Mouse (Mus musculus): ENCODE data around the gene 4922502D21Rik.
"Not testable (repeated sequence)": the region's sequence is repeated elsewhere in the genome, so short reads cannot be mapped to it uniquely, and the experiment has no call there.

Gene 4922502D21Rik

GRCm38 (mm10) chr6:129331610-129332009 lies at the start of gene 4922502D21Rik:
4922502D21Rik (minus strand) TSS chr6:129331796.
- no peak for DNase-seq (ENCODE audit: low read depth)

- DNase-seq (ENCODE audit: low read depth): no peak
Measured at GRCm38 (mm10) chr6:129380454-129380853, 48.9 kb upstream of the 4922502D21Rik start.

GRCm38 (mm10) chr6:129374937-129375471 lies 43.4 kb upstream of the 4922502D21Rik start:
- DNase-seq (ENCODE audit: low read depth): no peak

DNA sequence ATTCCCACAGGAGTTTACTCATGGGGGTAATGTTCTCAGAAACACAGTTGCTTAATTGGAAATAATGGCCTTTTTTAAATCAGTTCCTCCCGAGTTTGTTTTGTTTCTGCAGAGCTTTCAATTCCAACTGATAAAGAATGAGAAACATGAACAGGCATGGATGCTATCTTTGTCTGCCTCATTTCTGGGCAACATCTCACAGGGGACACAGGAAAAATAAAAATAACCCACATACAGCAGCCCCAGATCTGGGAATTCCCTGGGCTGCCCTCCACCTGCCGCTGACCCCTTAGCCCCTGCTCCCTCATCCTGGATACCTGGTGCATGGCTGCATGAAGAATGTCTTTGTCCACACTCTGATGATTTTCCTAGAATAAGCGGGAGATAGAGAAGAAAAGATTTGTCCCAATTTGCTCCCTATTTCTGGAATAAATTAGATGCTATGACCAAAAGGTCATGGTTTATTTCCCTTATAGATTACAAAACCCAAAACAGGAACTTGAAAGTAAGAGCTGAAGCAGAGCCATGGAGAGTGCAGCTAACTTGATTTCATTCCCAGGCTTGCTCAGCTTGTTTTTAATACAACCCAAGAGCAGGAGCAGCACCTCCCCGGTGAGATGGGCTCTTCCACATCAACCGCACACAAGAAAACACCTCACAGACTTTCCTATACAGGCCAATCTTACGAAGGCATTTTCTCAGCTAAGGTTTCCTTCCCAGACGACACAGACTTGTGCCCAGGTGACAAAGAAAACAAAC lies 38.0 kb upstream of the 4922502D21Rik start:
- no peak for DNase-seq (ENCODE audit: low read depth)

DNA sequence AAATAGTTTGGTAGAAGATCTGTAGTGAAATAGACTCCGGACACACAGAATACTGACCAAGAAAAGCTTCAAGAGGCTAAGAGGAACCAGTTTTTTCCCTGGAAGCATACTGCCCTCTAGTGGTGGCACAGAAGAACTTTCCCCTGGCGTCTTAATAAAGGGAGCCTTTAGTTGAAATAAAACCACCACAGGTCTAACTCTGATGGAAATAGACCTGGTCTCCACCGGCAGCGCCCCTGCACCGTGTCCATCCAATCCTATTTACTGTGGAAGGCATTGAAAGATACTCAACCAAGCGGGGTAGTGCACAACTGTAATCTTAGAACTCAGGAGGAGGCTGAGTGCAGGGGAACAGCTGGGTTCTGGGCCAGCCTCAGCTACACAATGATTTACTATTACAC lies 34.4 kb upstream of the 4922502D21Rik start:
- DNase-seq (ENCODE audit: low read depth): peak; percentile 31

DNA sequence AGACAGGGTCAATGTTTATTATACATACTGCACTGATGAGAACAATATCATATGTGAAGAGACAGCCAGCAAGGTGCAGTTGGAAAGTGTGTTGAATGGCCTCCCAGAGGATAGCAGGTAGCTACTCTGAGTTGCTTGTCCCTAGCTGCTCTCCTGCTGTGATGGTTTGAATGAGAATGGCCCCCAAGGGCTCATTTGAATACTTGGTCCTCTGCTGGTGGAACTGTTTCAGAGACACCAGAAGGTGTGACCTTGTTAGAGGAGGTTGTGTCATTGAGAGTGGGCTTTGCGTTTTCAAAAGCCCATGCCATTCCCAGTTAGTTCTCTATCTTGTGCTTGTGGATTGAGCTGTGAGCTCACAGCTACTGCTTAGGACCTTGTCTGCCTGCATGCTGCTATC lies 32.3 kb upstream of the 4922502D21Rik start:
- no peak for DNase-seq (ENCODE audit: low read depth)

GRCm38 (mm10) chr6:129359515-129359914 lies 27.9 kb upstream of the 4922502D21Rik start:
- no peak for DNase-seq (ENCODE audit: low read depth)

GRCm38 (mm10) chr6:129356430-129356829 lies 24.8 kb upstream of the 4922502D21Rik start:
- no peak for DNase-seq (ENCODE audit: low read depth)

DNA sequence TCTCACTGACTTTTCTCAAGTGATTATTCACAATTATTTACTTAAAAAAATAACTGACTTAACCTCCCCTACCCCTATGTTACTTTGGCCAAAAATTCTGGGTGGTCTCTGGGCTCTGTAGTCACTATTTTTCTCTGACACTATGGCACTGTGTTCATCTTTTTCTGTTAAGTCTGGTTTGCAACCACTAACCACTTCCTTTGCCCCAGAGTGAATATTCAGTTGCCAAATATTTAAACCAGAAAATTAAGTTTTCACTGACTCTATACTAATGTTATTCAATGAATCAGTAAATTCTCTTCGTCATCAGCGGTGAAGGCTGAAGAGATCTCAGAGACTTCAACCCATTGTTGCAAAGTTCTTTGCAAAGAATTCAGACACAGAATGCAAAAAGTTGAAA lies 24.2 kb upstream of the 4922502D21Rik start:
- DNase-seq (ENCODE audit: low read depth): no peak

DNA sequence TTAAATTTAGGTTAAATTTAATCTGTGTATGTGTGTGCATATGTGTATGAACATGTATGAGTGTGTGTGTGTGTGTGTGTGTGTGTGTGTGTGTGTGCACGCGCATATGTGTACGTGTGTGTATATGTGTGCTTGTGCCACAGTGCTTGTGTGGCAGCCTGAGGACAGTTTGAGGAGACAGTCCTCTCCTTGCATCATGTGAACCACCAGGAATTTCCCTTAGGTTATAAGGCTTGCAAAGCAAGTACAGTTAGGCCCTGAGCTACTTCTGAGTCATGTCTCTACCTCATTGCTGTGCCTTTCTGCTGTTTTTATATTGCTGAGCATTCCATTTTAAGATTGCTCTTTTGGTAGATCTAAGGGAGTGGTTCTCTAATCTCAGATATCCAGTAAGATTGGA lies 19.5 kb upstream of the 4922502D21Rik start:
- no peak for DNase-seq (ENCODE audit: low read depth)

GRCm38 (mm10) chr6:129349524-129350352 lies 18.1 kb upstream of the 4922502D21Rik start:
- DNase-seq (ENCODE audit: low read depth): no peak

DNA sequence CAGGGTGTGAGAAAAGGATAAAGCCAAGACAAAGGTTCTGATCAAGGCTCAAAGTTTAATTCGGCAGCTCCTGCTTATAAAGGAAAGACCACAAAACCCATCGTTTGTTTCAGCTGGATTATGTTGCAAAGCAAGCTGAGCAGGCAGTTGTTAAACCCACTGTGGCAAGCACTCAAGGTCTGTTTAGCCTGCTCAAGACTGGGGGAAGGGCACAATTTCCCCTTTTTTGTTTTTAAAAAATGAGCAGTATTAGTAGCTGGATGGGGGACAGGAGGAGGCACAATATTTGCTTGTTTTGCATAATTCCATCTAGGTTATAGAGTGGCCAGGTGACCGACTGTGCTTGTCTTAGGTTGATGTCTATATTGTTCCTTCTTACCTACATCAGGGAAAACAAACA lies 12.8 kb upstream of the 4922502D21Rik start:
- DNase-seq (ENCODE audit: low read depth): no peak

- not testable (repeated sequence) for DNase-seq (ENCODE audit: low read depth)
Measured at GRCm38 (mm10) chr6:129342391-129342790, 10.8 kb upstream of the 4922502D21Rik start, which contains the start of gene Clec12a. Clec12a (plus strand) TSS chr6:129342691.

DNA sequence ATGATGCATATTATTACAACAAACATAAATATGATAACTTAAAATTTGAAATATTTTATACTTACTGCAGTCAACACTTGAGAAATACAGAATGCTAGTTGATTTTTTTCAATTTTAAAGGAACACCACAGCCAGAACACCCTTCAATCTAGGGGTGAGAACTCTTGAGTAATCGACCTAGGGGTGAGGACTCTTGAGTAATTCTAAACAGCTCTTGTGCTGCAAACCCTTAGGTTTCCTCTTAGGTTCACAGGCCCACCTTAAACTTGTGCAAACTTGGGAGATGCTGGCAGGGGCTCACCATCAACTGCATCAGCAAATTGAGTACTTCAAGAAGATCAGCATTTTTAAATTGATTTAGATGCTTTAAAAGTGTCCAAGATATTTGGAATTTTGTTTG lies 6.2 kb upstream of the 4922502D21Rik start:
- DNase-seq (ENCODE audit: low read depth): no peak

- peak; percentile 28 for DNase-seq (ENCODE audit: low read depth)
Measured at GRCm38 (mm10) chr6:129333674-129334078, 2.1 kb upstream of the 4922502D21Rik start.

DNA sequence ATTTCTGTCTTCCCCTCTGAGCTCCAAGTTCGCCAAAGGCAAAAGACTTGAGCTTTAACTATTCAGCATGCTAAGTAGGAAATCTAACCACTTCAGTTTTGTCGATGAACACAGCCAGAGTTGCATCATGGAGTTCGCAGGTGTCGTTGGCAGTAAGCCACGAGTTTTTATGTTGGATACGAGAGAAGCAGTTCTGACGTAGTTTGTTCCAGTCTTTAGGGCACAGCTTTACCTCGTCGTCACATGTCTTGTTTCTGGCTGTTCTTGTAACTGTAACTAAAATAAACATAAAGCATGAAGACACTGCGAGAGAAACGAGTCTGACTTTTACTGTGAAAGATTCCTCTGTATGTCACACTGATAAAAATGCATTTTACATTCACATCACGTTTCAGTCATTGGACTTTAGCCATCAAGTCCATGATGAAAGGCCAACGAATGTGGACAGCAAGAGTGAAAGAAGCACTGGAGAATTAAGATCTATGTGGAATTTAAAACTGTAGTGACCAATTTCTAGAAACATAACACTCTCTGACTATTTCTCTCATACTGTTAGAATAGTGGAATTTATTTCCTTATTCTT lies 4.9 kb downstream of the 4922502D21Rik start:
- DNase-seq (ENCODE audit: low read depth): no peak

DNA sequence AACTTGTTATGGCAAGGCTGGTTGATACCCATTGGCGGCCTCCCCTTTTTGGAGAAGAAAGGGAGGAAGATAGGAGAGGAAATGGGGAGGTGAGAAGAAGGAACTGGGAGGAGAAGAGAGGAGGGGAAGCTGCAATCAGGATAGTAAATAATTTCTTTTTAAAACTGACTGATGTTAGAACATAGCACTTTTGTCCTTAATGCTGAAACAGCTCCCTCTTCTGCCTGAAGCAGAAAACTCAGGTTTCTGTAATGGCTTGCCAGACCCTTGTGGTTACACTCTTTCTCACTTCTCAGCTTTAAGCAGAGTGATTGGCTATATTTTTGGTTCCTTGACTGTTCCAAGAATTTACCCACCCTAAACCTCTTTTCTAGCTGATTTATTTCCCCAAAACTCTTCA lies 5.6 kb downstream of the 4922502D21Rik start:
- no peak for DNase-seq (ENCODE audit: low read depth)

DNA sequence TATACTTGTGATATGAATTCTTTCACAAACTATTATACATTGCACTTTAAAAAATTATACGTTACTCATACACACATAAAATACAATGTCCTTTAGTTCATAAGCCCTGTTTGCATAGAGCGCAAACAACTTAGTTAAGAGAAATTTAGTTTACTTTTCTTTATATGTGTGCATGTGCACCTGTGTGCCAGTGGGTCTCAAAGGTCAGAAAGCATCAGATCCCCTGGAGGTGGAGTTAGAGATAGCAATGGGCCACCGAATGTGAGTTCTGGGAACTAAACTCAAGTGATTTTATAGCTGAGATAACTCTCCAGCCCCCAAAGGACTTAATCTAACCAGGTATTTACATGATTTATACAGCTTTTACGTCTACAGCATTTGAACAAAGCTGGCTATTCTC lies 12.3 kb downstream of the 4922502D21Rik start:
- no peak for DNase-seq (ENCODE audit: low read depth)

DNA sequence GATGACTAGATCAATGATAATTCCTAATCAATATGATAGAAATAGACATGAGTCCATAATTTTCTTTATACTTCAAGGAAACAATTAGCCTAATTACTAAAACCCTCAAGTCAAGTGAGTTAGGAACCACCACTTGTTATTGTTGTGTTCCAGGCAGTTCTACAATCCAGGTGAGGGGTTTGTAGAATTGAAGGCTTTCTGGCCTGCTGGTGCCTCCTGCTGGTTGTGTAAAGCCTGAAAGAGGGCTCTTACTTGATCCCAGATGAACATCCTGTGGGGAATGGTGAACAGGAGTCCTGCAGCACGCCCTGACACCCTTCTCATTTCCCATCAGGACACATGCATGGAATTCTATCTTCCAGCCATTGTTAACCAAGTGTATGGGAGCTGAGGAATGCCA lies 13.2 kb downstream of the 4922502D21Rik start:
- no peak for DNase-seq (ENCODE audit: low read depth)

- DNase-seq (ENCODE audit: low read depth): no peak
Measured at GRCm38 (mm10) chr6:129316463-129316862, 15.1 kb downstream of the 4922502D21Rik start.

DNA sequence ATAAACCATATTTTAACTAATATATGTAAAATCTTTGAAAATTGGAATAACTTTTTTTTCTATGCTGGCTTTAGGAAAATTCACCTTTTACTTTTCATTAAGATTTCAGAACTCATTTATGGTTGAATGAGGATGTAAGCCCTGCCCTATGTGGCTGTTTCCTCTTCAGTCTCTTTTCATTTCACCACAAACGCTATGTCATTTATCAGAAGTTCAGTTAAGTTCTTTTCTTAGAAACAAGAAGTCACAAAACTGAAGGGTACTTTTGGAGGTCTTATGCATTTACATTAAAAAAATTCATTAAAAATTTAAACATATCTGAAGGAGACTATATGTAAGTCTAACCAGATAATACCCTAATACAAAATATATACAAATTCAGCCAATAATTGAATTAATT lies 15.9 kb downstream of the 4922502D21Rik start:
- no peak for DNase-seq (ENCODE audit: low read depth)

DNA sequence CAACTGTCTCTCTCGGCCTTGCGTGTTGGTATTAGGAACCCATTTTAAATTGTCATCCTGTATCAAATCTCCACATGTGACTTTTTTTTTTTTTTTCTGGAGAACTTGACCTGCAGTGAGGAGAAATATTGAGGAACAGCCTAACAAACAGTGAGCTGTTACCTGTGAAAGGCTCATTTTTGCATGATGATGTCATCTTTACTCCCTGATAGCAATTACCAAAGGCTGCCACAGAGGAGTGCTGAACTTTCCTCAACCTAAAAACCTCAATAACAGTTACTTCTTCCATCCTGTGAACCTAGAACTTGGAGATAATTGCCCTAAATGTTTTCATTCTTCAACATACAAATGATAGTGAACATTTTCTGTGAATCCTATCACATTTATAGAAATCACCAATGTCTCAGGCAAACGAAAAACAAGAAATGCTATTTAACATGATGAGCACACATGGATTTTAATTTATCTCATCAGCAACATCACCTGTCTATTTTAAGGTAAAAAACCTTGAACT lies 16.9 kb downstream of the 4922502D21Rik start:
- DNase-seq (ENCODE audit: low read depth): no peak
